Mouse (Mus musculus) lung, embryonic 15.5 days (tissue): ENCODE results near the gene Lhx5. TPM values are rescaled to one million over a fixed set of nuclear protein-coding genes. Genes with fewer than 3 reads are reported as not detected.

ENCODE experiments used
- ATAC-seq: fragments of 200-750 bp; cut with Nextera tagmentation; 2 replicates; pipeline ENCODE4 v1.8.0; 2017; ENCODE audit warnings: moderate number of reproducible peaks, borderline replicate concordance; ENCODE audit not compliant: low FRiP score, low TSS enrichment; ENCODE audit errors: extremely low read depth
- H3K27ac ChIP-seq: fragments of 300-500 bp; sonication (generic); 2 replicates; pipeline ENCODE4 v1.5.1; 2015; ENCODE audit warnings: moderate library complexity, mild to moderate bottlenecking, inconsistent platforms
- H3K27me3 ChIP-seq: fragments of 300-500 bp; sonication (generic); 2 replicates; pipeline ENCODE4 v1.6.1; 2015; ENCODE audit warnings: inconsistent platforms
- H3K36me3 ChIP-seq: fragments of 300-500 bp; sonication (generic); 2 replicates; pipeline ENCODE4 v1.6.1; 2015; ENCODE audit warnings: inconsistent platforms
- H3K4me1 ChIP-seq: fragments of 300-500 bp; sonication (generic); 2 replicates; pipeline ENCODE4 v1.6.1; 2015; ENCODE audit warnings: inconsistent platforms
- H3K4me2 ChIP-seq: fragments of 300-500 bp; sonication (generic); 2 replicates; pipeline ENCODE4 v1.6.1; 2015; ENCODE audit warnings: inconsistent platforms, mild to moderate bottlenecking, moderate library complexity
- H3K4me3 ChIP-seq: fragments of 300-500 bp; sonication (generic); 2 replicates; pipeline ENCODE4 v1.5.1; 2015; ENCODE audit warnings: mild to moderate bottlenecking, inconsistent platforms
- H3K9ac ChIP-seq: fragments of 300-500 bp; sonication (generic); 2 replicates; pipeline ENCODE4 v1.6.1; 2015; ENCODE audit warnings: inconsistent platforms
- H3K9me3 ChIP-seq: fragments of 300-500 bp; sonication (generic); 2 replicates; pipeline ENCODE4 v1.6.1; 2016; ENCODE audit warnings: inconsistent platforms
- WGBS: fragments of 180-500 bp; shearing (Covaris S2); methylation state at CpG from one replicate; pipeline ENCODE4 v1.1.7; 2015; 5-methylcytosine and 5-hydroxymethylcytosine counted together
- polyA plus RNA-seq: library from polyadenylated mRNA; unstranded; fragments of >200 nt; fragmentation: Nextera tagmentation; extraction: Ambion mirVana; gene quantifications from 2 replicates; pipeline ENCODE4 v1.2.1, GENCODE M21; 2015

The Lhx5 gene
- polyA plus RNA-seq, result 0.05 TPM in 1 of 2 replicates, not detected in the other

GRCm38 (mm10) chr5:120431649-120432485 lies at the start of gene Lhx5:
Gene Lhx5, plus strand, starts transcription at chr5:120431699.
- no peak within 1 kb of the TSS for H3K9ac ChIP-seq
- peaks cover 99% of the 10 kb centered on the region for H3K27me3 ChIP-seq
- no peaks in the 10 kb centered on the region for H3K36me3 ChIP-seq
- no peak within 1 kb of the TSS for H3K27ac ChIP-seq
- H3K9me3 ChIP-seq, result no peaks in the 10 kb centered on the region
- under 1% methylated on average over 69 of the region's 69 CpGs for WGBS
- peaks cover 17% of the 10 kb centered on the region for H3K4me1 ChIP-seq
- no peak within 1 kb of the TSS for H3K4me2 ChIP-seq
- ATAC-seq, result no peak
- H3K4me3 ChIP-seq, result no peak within 1 kb of the TSS

- no peak for ATAC-seq
- H3K4me1 ChIP-seq, result no peaks in the 10 kb centered on the region
- no peaks in the 10 kb centered on the region for H3K36me3 ChIP-seq
- H3K4me3 ChIP-seq, result no peak overlapping the region
- no peak overlapping the region for H3K9ac ChIP-seq
- no peaks in the 10 kb centered on the region for H3K27me3 ChIP-seq
- H3K4me2 ChIP-seq, result no peak overlapping the region
- H3K9me3 ChIP-seq, result no peaks in the 10 kb centered on the region
- H3K27ac ChIP-seq, result no peak overlapping the region
- WGBS, result 54% methylated on average over 4 of the region's 4 CpGs
Observed at GRCm38 (mm10) chr5:120386361-120386760, 45.1 kb upstream of the Lhx5 start.

DNA sequence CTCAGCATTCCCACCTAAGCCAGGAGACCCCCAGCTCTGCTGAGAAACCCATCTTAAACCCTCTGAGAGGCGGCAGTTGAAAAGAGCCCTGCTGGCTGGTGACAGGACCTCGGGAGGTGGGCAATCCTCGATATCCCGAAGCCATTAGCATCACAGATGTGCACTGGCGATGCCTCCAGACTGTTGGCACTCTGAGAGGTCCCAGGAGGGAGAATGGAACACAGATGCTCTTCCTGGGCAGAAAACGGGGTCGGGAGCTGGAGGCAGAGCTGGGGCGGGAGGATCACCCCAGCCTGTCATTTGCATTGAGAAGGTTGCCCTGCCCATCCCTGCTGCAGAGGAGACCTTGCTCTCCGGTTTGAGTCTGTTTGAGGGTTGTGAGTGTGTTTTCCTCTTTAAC lies 42.7 kb upstream of the Lhx5 start:
- no peak for ATAC-seq
- H3K9ac ChIP-seq, result no peak overlapping the region
- H3K4me3 ChIP-seq, result no peak overlapping the region
- H3K9me3 ChIP-seq, result no peaks in the 10 kb centered on the region
- no peak overlapping the region for H3K4me2 ChIP-seq
- H3K36me3 ChIP-seq, result no peaks in the 10 kb centered on the region
- no peak overlapping the region for H3K27ac ChIP-seq
- H3K27me3 ChIP-seq, result peaks cover 7% of the 10 kb centered on the region
- WGBS, result 49% methylated on average over 9 of the region's 9 CpGs
- no peaks in the 10 kb centered on the region for H3K4me1 ChIP-seq

- H3K36me3 ChIP-seq, result no peaks in the 10 kb centered on the region
- H3K9ac ChIP-seq, result no peak overlapping the region
- WGBS, result 71% methylated on average over 2 of the region's 2 CpGs
- no peak overlapping the region for H3K4me2 ChIP-seq
- ATAC-seq, result no peak
- no peak overlapping the region for H3K27ac ChIP-seq
- peaks cover 18% of the 10 kb centered on the region for H3K27me3 ChIP-seq
- no peak overlapping the region for H3K4me3 ChIP-seq
- no peaks in the 10 kb centered on the region for H3K9me3 ChIP-seq
- no peaks in the 10 kb centered on the region for H3K4me1 ChIP-seq
Observed at GRCm38 (mm10) chr5:120389973-120390372, 41.5 kb upstream of the Lhx5 start.

DNA sequence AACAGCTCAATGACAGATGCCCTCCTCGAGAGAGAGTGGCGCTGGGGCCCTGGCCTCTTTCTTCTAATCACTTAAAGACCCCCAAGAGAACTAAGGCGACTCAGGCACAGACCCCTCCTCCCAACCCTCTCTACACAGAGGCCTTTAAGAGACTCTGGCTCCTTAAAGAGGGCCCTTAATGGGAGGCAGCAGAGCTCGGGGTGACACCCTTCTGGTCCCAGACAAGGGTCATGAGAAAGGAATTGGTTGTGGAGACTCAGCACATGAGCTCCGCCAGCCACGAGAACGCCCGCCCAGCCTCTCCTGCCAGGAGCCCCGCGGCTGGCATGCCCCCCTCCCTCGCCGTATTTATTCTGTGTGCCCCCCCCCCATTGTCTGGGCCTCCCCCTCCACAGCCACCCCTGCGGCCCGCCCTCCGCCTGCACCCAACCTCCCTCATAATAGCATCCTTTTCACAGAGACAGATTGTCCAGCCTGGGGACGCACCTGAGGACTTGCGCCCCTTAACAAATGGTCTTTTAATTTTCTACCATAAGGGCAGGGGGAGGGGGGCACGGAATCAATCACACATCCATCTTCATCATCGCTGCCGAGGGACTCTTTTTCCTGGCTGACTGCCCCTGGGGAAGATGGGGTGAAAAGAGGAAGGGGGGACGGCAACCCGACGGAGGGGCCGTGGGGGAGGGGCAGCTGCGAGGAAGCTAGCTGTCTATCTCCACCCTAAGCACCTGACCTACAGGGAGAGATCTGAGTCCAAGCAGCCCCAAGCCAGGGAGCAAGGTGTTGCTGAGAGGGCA lies 37.4 kb upstream of the Lhx5 start:
- 15% methylated on average over 25 of the region's 25 CpGs for WGBS
- Histone ChIP-seq H3K27me3 (peaks cover 51% of the 10 kb centered on the region), H3K36me3 (no peaks in the 10 kb centered on the region), H3K4me3 (no peak overlapping the region), H3K27ac (no peak overlapping the region), H3K4me1 (no peaks in the 10 kb centered on the region), H3K9ac (no peak overlapping the region), H3K9me3 (no peaks in the 10 kb centered on the region), H3K4me2 (no peak overlapping the region)
- ATAC-seq, result no peak

- ATAC-seq, result no peak
- Histone ChIP-seq H3K9ac (no peak overlapping the region), H3K4me3 (no peak overlapping the region), H3K27me3 (peaks cover 70% of the 10 kb centered on the region), H3K9me3 (no peaks in the 10 kb centered on the region), H3K4me2 (no peak overlapping the region), H3K4me1 (no peaks in the 10 kb centered on the region), H3K27ac (no peak overlapping the region), H3K36me3 (no peaks in the 10 kb centered on the region)
- WGBS, result 3% methylated on average over 13 of the region's 13 CpGs
Observed at GRCm38 (mm10) chr5:120397988-120398387, 33.5 kb upstream of the Lhx5 start.

DNA sequence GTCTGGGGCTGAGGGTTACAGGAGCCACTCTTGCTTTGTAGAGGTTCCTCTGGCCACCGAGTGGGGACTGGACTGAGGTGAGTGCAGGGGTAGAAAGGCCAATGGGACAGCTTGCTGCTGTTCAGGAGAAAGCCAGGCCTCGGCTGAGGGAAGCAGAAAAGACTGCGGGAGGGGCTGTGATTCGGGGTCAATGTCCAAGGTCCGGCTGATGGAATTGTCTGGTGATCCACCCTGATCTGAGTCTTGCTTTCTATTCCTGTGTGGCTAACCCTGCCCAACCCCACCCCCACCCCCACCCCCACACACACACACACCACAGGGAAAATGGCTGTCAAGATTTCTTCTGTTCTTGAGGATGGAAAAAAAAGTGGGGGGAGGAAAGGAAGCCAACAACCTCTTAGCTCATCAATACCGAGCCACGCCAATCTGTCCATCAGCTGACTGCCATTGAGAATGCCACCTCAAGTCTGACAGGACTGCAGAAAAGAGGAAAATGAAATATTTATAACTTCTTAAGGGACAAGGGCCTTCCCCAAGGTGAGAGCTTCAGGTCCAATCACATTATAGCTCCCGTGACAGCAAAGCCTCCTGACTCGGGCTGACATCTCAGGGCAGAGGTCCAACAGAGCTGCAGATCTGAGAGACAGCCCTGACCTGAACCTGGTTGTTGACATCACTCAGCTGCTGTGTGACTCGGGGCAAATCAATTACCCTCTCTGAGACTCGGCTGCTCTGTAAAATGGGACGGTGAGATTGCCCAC lies 26.5 kb upstream of the Lhx5 start:
- Histone ChIP-seq H3K4me1 (no peaks in the 10 kb centered on the region), H3K4me2 (no peak overlapping the region), H3K4me3 (no peak overlapping the region), H3K36me3 (no peaks in the 10 kb centered on the region), H3K27me3 (peaks cover 34% of the 10 kb centered on the region), H3K27ac (no peak overlapping the region), H3K9me3 (no peaks in the 10 kb centered on the region), H3K9ac (no peak overlapping the region)
- 65% methylated on average over 12 of the region's 12 CpGs for WGBS
- ATAC-seq, result no peak

DNA sequence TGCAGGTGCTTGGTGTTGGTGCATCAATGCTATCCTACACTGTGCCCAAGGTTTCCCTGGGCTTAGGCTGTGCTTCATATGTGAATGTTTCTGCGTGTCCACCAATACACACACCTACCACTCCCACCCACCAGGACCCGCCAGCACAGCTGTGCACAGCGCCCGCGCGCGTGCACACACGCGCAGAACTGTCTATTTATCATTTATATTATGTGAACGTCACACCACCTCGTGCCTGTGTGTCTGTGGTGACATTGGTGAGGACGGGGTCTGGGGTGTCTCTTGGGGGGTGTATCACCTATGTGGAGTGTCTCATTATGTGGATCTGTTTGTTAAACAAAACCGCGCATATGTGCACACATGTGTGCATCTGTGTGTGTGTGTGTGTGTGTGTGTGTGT lies 22.6 kb upstream of the Lhx5 start:
- H3K36me3 ChIP-seq, result no peaks in the 10 kb centered on the region
- WGBS, result 67% methylated on average over 14 of the region's 14 CpGs
- peaks cover 41% of the 10 kb centered on the region for H3K27me3 ChIP-seq
- no peaks in the 10 kb centered on the region for H3K9me3 ChIP-seq
- no peak for ATAC-seq
- no peak overlapping the region for H3K9ac ChIP-seq
- no peak overlapping the region for H3K4me3 ChIP-seq
- H3K27ac ChIP-seq, result no peak overlapping the region
- no peaks in the 10 kb centered on the region for H3K4me1 ChIP-seq
- no peak overlapping the region for H3K4me2 ChIP-seq

- ATAC-seq, result no peak
- 2% methylated on average over 41 of the region's 41 CpGs for WGBS
- peaks cover 41% of the 10 kb centered on the region for H3K27me3 ChIP-seq
- no peaks in the 10 kb centered on the region for H3K4me1 ChIP-seq
- H3K36me3 ChIP-seq, result no peaks in the 10 kb centered on the region
- H3K4me2 ChIP-seq, result no peak overlapping the region
- no peaks in the 10 kb centered on the region for H3K9me3 ChIP-seq
- H3K27ac ChIP-seq, result no peak overlapping the region
- H3K9ac ChIP-seq, result no peak overlapping the region
- H3K4me3 ChIP-seq, result no peak overlapping the region
Observed at GRCm38 (mm10) chr5:120409385-120410378, 21.8 kb upstream of the Lhx5 start.

GRCm38 (mm10) chr5:120413436-120413835 lies 18.1 kb upstream of the Lhx5 start:
- H3K36me3 ChIP-seq, result no peaks in the 10 kb centered on the region
- no peak overlapping the region for H3K9ac ChIP-seq
- no peak overlapping the region for H3K4me3 ChIP-seq
- H3K27me3 ChIP-seq, result peaks cover 38% of the 10 kb centered on the region
- WGBS, result 75% methylated on average over 6 of the region's 6 CpGs
- H3K9me3 ChIP-seq, result no peaks in the 10 kb centered on the region
- no peak overlapping the region for H3K4me2 ChIP-seq
- H3K27ac ChIP-seq, result no peak overlapping the region
- no peaks in the 10 kb centered on the region for H3K4me1 ChIP-seq
- ATAC-seq, result no peak

DNA sequence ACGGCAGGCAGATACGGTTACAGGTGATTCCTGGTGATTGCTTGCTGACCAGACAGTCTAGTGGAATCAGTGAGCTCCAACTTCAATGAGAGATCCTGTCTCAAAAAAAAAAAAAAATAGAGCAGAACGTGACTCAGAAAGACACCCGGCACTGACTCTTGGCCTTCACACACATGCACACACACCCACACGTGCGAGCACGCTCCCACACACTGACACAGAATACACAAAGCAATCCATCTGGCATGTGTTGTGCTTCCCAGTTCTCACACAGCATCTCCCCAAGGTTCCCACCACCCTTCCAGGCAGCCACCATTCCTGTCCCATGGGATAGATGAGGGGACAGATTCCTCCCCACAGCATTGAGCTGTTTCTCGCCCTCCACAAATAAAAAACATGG lies 11.4 kb upstream of the Lhx5 start:
- 78% methylated on average over 8 of the region's 8 CpGs for WGBS
- H3K27me3 ChIP-seq, result peaks cover 47% of the 10 kb centered on the region

More for the DNA sequence above, 11.4 kb upstream of the Lhx5 start:
- no peak for ATAC-seq
- Histone ChIP-seq H3K4me1 (no peaks in the 10 kb centered on the region), H3K36me3 (no peaks in the 10 kb centered on the region), H3K4me3 (no peak overlapping the region), H3K9ac (no peak overlapping the region), H3K9me3 (no peaks in the 10 kb centered on the region), H3K27ac (no peak overlapping the region), H3K4me2 (no peak overlapping the region)
